ENCODE assay signal across 8 mouse cellular contexts in the genomic region with DNA sequence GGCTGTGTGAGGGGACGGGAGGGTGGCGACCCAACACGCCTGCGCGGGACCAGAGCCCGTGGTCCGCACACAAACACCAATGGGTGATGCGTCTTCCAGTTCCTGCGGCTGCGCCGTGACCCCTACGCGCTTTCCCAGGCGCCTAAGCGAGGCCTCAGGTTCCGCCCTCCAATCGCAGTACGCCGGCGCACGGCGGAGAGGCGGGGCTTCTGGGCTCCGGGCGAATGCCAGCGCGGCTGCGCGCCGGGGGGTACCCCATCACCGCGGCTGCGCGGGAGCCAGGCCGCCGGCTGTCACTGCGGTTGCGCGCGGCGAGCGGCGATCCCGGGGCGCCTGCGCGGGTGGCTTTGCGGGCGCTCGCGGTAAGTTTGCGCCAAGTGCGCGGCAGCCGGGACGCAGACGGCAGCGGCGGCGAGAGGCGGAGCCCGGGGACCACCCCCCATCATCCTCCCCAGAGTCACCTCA. TPM values are rescaled to one million over a fixed set of nuclear protein-coding genes. Genes with fewer than 3 reads are reported as not detected.
DNase-seq lines count a peak whose midpoint lies in the region; ATAC-seq and TF ChIP-seq lines count a peak whose summit lies in the region.

A gene (plus strand): TSS at position 314 of the 465 bp plus-strand sequence.

- DNase-seq in A20 (ENCODE audit: low read depth, low spot score): peak; percentile 100
- peak; percentile 100 for DNase-seq in heart, adult 9 months (ENCODE audit: low spot score in 2 of 2)
- DNase-seq in monocyte, adult 2 months (ENCODE audit: low read depth in 1 of 2, low spot score in 2 of 2): peak; percentile 99
- peak; percentile 100 for DNase-seq in spleen, postnatal 36 days (ENCODE audit: low spot score in 2 of 2)

- no peak for TF ChIP-seq POLR2A in bone marrow macrophage, adult 2 months (IDR thresholded peaks at IDR 0.05; ENCODE audit: borderline replicate concordance, low read depth, low read length)
- peak; percentile 53 for TF ChIP-seq POLR2A in embryonic fibroblast, embryonic 13.5 days (IDR thresholded peaks at IDR 0.05; ENCODE audit: low read depth, low read length)

- peak within 1 kb of the TSS; percentile 78 for H3K4me2 ChIP-seq in kidney, embryonic 14.5 days (replicated peaks; ENCODE audit: low read depth, low read length)
- peak within 1 kb of the TSS; percentile 72 for H3K4me2 ChIP-seq in limb, embryonic 15.5 days

- H3K27ac ChIP-seq in bone marrow macrophage, adult 2 months (ENCODE audit: insufficient read depth, low read depth, low read length): peak within 1 kb of the TSS; percentile 92
- peak within 1 kb of the TSS; percentile 92 for H3K27ac ChIP-seq in embryonic fibroblast, embryonic 13.5 days (ENCODE audit: insufficient read depth, low read length)
- peak within 1 kb of the TSS; percentile 96 for H3K27ac ChIP-seq in kidney, embryonic 14.5 days (ENCODE audit: low read depth, low read length)
- H3K27ac ChIP-seq in limb, embryonic 15.5 days: peak within 1 kb of the TSS; percentile 98

- WGBS in kidney, embryonic 14.5 days: under 1% methylated on average over 60 of the region's 62 CpGs
- WGBS in limb, embryonic 15.5 days: under 1% methylated on average over 58 of the region's 62 CpGs

- peak; percentile 90 for ATAC-seq in kidney, embryonic 14.5 days (ENCODE audit: low FRiP score, low TSS enrichment)
- peak; percentile 92 for ATAC-seq in limb, embryonic 15.5 days (ENCODE audit: insufficient number of reproducible peaks, low FRiP score, low TSS enrichment, low read depth)

- 0 out of 2 replicates have a peak, but pooled peaks cover 4% of the 10 kb centered on the region for H3K27me3 ChIP-seq in kidney, embryonic 14.5 days (ENCODE audit: control insufficient read depth, insufficient read depth, low read length)
- H3K27me3 ChIP-seq in limb, embryonic 15.5 days: peaks cover 7% of the 10 kb centered on the region

- peak within 1 kb of the TSS; percentile 94 for H3K4me3 ChIP-seq in bone marrow macrophage, adult 2 months (ENCODE audit: insufficient read depth, low read length)
- H3K4me3 ChIP-seq in embryonic fibroblast, embryonic 13.5 days (ENCODE audit: insufficient read depth, low read length): peak within 1 kb of the TSS; percentile 94
- H3K4me3 ChIP-seq in kidney, embryonic 14.5 days (ENCODE audit: low read length): peak within 1 kb of the TSS; percentile 100
- H3K4me3 ChIP-seq in limb, embryonic 15.5 days: peak within 1 kb of the TSS; percentile 100

- H3K4me1 ChIP-seq in bone marrow macrophage, adult 2 months (ENCODE audit: control insufficient read depth, insufficient read depth, low read length): peaks cover 21% of the 10 kb centered on the region
- H3K4me1 ChIP-seq in embryonic fibroblast, embryonic 13.5 days (ENCODE audit: control insufficient read depth, insufficient read depth, low read length): no peaks in the 10 kb centered on the region; the same call in 1 of the 2 replicates
- H3K4me1 ChIP-seq in kidney, embryonic 14.5 days (ENCODE audit: control insufficient read depth, insufficient read depth, low read length): peaks cover 14% of the 10 kb centered on the region; the same call in 1 of the 2 replicates
- peaks cover 12% of the 10 kb centered on the region for H3K4me1 ChIP-seq in limb, embryonic 15.5 days

- peaks cover 16% of the 10 kb centered on the region for H3K36me3 ChIP-seq in kidney, embryonic 14.5 days (ENCODE audit: control insufficient read depth, insufficient read depth, low read length)
- H3K36me3 ChIP-seq in limb, embryonic 15.5 days: no peaks in the 10 kb centered on the region; the same call in 1 of the 2 replicates

- H3K9me3 ChIP-seq in kidney, embryonic 14.5 days (ENCODE audit: control insufficient read depth, low read length): no peaks in the 10 kb centered on the region
- no peaks in the 10 kb centered on the region for H3K9me3 ChIP-seq in limb, embryonic 15.5 days

- H3K9ac ChIP-seq in kidney, embryonic 14.5 days (ENCODE audit: low read depth, low read length): peak within 1 kb of the TSS; percentile 98
- H3K9ac ChIP-seq in limb, embryonic 15.5 days: peak within 1 kb of the TSS; percentile 98

- TF ChIP-seq CTCF in bone marrow macrophage, adult 2 months (IDR thresholded peaks at IDR 0.05; ENCODE audit: low read depth, low read length): no peak
- no peak for TF ChIP-seq CTCF in embryonic fibroblast, embryonic 13.5 days (IDR thresholded peaks at IDR 0.05; ENCODE audit: borderline replicate concordance, insufficient read depth, low read length)

RNA-seq across cellular contexts. Expression of the gene that starts here (rescaled TPM):
- polyA plus RNA-seq in bone marrow macrophage, adult 2 months (2012; ENCODE audit: insufficient read depth, insufficient read length, missing spikeins): 42.5 and 47.8 TPM in 2 replicates
- polyA plus RNA-seq in embryonic fibroblast, embryonic 13.5 days (2011; ENCODE audit: insufficient read length, low read depth, missing spikeins): 39.4 and 47.4 TPM in 2 replicates
- polyA plus RNA-seq in kidney, embryonic 14.5 days (2014; fragmentation: Nextera tagmentation; extraction: Ambion mirVana): 16.1 and 22.6 TPM in 2 replicates
- polyA plus RNA-seq in limb, embryonic 15.5 days (2015; fragmentation: Nextera tagmentation; extraction: Ambion mirVana): 10.7 and 14.1 TPM in 2 replicates

Comparison
In these comparisons a context has a peak if more than half of its experiments do, and no peak if none do; other contexts are left out.
1. Peak in every context shown above with its lines: DNase-seq, ATAC-seq, H3K4me3 ChIP-seq and H3K27ac ChIP-seq.